Mouse (Mus musculus) CH12.LX (cell line): ENCODE results near the gene Atp6v0a4. TPM values are rescaled to one million over a fixed set of nuclear protein-coding genes. Genes with fewer than 3 reads are reported as not detected.

ENCODE experiments used
- DNase-seq: peaks from one replicate; pipeline ENCODE4 v3.0.0-alpha.2; 2013; ENCODE audit errors: extremely low read depth
- H3K27ac ChIP-seq: 2 replicates; pipeline ENCODE4 v1.5.1; 2012; ENCODE audit warnings: low read depth, mild to moderate bottlenecking, control low read depth, moderate library complexity; ENCODE audit not compliant: insufficient read depth
- H3K27me3 ChIP-seq: replicated peaks from 2 replicates; pipeline ENCODE3; 2012; ENCODE audit warnings: inconsistent platforms
- H3K36me3 ChIP-seq, 2 experiments: replicated peaks in 1 of 2; 2 replicates each; pipeline versions ENCODE3 to v1.6.1; 2012; ENCODE audit warnings: inconsistent platforms in 1 of 2, low read length in 1 of 2, mild to moderate bottlenecking in 1 of 2, mixed read lengths in 1 of 2, moderate library complexity in 1 of 2; ENCODE audit not compliant: control insufficient read depth in 1 of 2, insufficient read depth in 1 of 2
- H3K4me1 ChIP-seq, 2 experiments: 2 replicates each; pipeline ENCODE4 v1.6.1; 2012; ENCODE audit warnings: inconsistent platforms in 1 of 2, moderate library complexity in 1 of 2; ENCODE audit not compliant: insufficient read depth in 2 of 2, control insufficient read depth in 1 of 2
- H3K4me2 ChIP-seq: 2 replicates; pipeline ENCODE4 v1.6.1; 2012; ENCODE audit warnings: low read depth, mild to moderate bottlenecking, control low read depth; ENCODE audit not compliant: poor library complexity, insufficient read depth, severe bottlenecking
- H3K4me3 ChIP-seq, 3 experiments: fragments of 150-350 bp in 1 of 3; sonication (generic) in 1 of 3; replicated peaks in 1 of 3; 2 replicates each; pipeline versions ENCODE3 to v1.5.1; 2011 to 2012; ENCODE audit warnings: low read depth in 2 of 3, low read length in 2 of 3, mild to moderate bottlenecking in 2 of 3, moderate library complexity in 2 of 3, control low read depth in 1 of 3, improper control_type of control experiment in 1 of 3, inconsistent platforms in 1 of 3, mixed read lengths in 1 of 3; ENCODE audit not compliant: poor library complexity in 1 of 3
- H3K79me2 ChIP-seq: replicated peaks from 2 replicates; pipeline ENCODE4 v1.6.1; 2012; ENCODE audit warnings: mild to moderate bottlenecking, moderate library complexity; ENCODE audit not compliant: control insufficient read depth, poor library complexity, insufficient read depth, severe bottlenecking; ENCODE audit errors: extremely low read depth
- H3K9ac ChIP-seq: 2 replicates; pipeline ENCODE4 v1.6.1; 2012; ENCODE audit warnings: low read depth, mild to moderate bottlenecking, control low read depth, moderate library complexity; ENCODE audit not compliant: insufficient read depth
- H3K9me3 ChIP-seq: replicated peaks from 2 replicates; pipeline ENCODE3; 2012; ENCODE audit warnings: low read length, inconsistent platforms, mixed read lengths
- CHD1 ChIP-seq: IDR thresholded peaks from 2 replicates; pipeline ENCODE4 v1.6.1; 2012; ENCODE audit warnings: low read depth, low read length, improper control_type of control experiment, inconsistent platforms
- CTCF ChIP-seq, 2 experiments: IDR thresholded peaks in 1 of 2; conservative IDR thresholded peaks in 1 of 2; 2 replicates each; pipeline ENCODE4 v1.5.1; 2011 to 2012; ENCODE audit warnings: low read depth in 2 of 2, low read length in 2 of 2, improper control_type of control experiment in 1 of 2, inconsistent platforms in 1 of 2, mild to moderate bottlenecking in 1 of 2, moderate library complexity in 1 of 2
- E2F4 ChIP-seq: IDR thresholded peaks from 2 replicates; pipeline ENCODE4 v1.6.1; 2011; ENCODE audit warnings: low read depth, low read length, improper control_type of control experiment; ENCODE audit not compliant: insufficient replicate concordance
- HCFC1 ChIP-seq: IDR thresholded peaks from 2 replicates; pipeline ENCODE4 v1.6.1; 2012; ENCODE audit warnings: low read depth, mild to moderate bottlenecking, inconsistent platforms, low read length, improper control_type of control experiment
- JUN ChIP-seq: IDR thresholded peaks from 2 replicates; pipeline ENCODE4 v1.6.1; 2011; ENCODE audit warnings: low read depth, mild to moderate bottlenecking, low read length, improper control_type of control experiment, moderate library complexity; ENCODE audit not compliant: insufficient read depth
- MEF2A ChIP-seq: IDR thresholded peaks from 2 replicates; pipeline ENCODE4 v1.6.1; 2014; ENCODE audit warnings: low read depth, mild to moderate bottlenecking, inconsistent platforms, low read length, improper control_type of control experiment, borderline replicate concordance
- NELFE ChIP-seq: IDR thresholded peaks from 2 replicates; pipeline ENCODE4 v1.6.1; 2011; ENCODE audit warnings: low read depth, low read length, improper control_type of control experiment
- RAD21 ChIP-seq: IDR thresholded peaks from 2 replicates; pipeline ENCODE4 v1.6.1; 2011; ENCODE audit warnings: low read depth, mild to moderate bottlenecking, low read length, improper control_type of control experiment, moderate library complexity
- RCOR1 ChIP-seq: conservative IDR thresholded peaks from 2 replicates; pipeline ENCODE4 v1.6.1; 2012; ENCODE audit warnings: low read depth, mild to moderate bottlenecking, inconsistent platforms, low read length, improper control_type of control experiment
- SMC3 ChIP-seq: IDR thresholded peaks from 2 replicates; pipeline ENCODE4 v1.6.1; 2011; ENCODE audit warnings: low read depth, low read length, improper control_type of control experiment
- TBP ChIP-seq: conservative IDR thresholded peaks from 2 replicates; pipeline ENCODE4 v1.6.1; 2011; ENCODE audit warnings: low read depth, low read length, improper control_type of control experiment
- TCF12 ChIP-seq: IDR thresholded peaks from 2 replicates; pipeline ENCODE4 v1.6.1; 2014; ENCODE audit warnings: low read depth, mild to moderate bottlenecking, inconsistent platforms, low read length, improper control_type of control experiment
- UBTF ChIP-seq: IDR thresholded peaks from 2 replicates; pipeline ENCODE4 v1.6.1; 2012; ENCODE audit warnings: low read depth, mild to moderate bottlenecking, inconsistent platforms, low read length, improper control_type of control experiment, moderate library complexity
- USF2 ChIP-seq: conservative IDR thresholded peaks from 2 replicates; pipeline ENCODE4 v1.6.1; 2011; ENCODE audit warnings: low read depth, low read length, improper control_type of control experiment
- ZC3H11A ChIP-seq: IDR thresholded peaks from 2 replicates; pipeline ENCODE4 v1.6.1; 2012; ENCODE audit warnings: low read depth, mild to moderate bottlenecking, inconsistent platforms, low read length, improper control_type of control experiment
- ZKSCAN1 ChIP-seq: IDR thresholded peaks from 2 replicates; pipeline ENCODE4 v1.6.1; 2012; ENCODE audit warnings: low read depth, inconsistent platforms, low read length, improper control_type of control experiment, borderline replicate concordance
- dilution Hi-C: fragments of 300-500 bp; cut with MboI; formaldehyde crosslinking; loops from 2 replicates; pipeline ENCODE4 v1.14.3; 2020; ENCODE audit warnings: low sequenced_read_pairs; ENCODE audit not compliant: extremely low pct_unique_long_range_greater_than_20kb, extremely low pct_ligation_motif_present
- in situ Hi-C: fragments of 300-500 bp; cut with MboI; formaldehyde crosslinking; loops from 3 replicates; pipeline ENCODE4 v1.14.3; 2019; ENCODE audit warnings: low sequenced_read_pairs, low pct_ligation_motif_present, low pct_unique_long_range_greater_than_20kb, mixed read lengths
- polyA plus RNA-seq: library from polyadenylated mRNA; unstranded; fragments of >175 nt; gene quantifications from 2 replicates; pipeline ENCODE4 v1.2.1, GENCODE M21; 2012; ENCODE audit warnings: low read depth; ENCODE audit not compliant: insufficient read length
- total RNA-seq, 2 experiments: library from RNA; depleted of rRNA; stranded (reverse); fragments of 300-350 nt in 1 of 2; fragments of >200 nt in 1 of 2; gene quantifications; 2 replicates each; pipeline ENCODE4 v1.2.3; 2012 to 2014

Atp6v0a4 gene
- total and polyA plus RNA-seq, 3 experiments = not detected

DNA sequence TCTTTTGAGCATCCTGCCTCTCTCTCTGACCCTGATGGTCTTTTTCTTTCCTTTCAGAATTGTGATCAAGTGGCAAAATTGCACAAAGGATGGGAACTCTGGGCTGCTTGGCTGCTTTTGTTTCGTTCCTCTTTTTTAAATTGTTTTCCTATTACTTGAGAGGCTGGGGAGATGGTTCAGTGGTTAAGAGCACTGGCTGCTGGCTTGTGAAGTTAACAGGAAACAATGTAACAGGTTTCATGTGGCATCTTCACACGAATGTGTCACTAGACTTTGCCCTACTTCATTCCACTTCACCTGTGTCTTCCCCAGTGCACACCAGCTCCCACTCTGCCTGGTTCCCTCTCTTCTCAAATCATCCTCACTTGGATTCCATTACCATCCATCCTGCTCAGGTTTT, 59.8 kb downstream of the Atp6v0a4 start:
- dilution Hi-C loops = no loop called here
- Histone ChIP-seq H3K4me2 (no peak overlapping the region), H3K9ac (no peak overlapping the region), H3K79me2 (no peaks in the 10 kb centered on the region), H3K27me3 (no peaks in the 10 kb centered on the region), H3K9me3 (peaks cover 20% of the 10 kb centered on the region), H3K27ac (no peak overlapping the region)
- DNase-seq = no peak
- TF ChIP-seq NELFE = no peak
- TF ChIP-seq UBTF = no peak
- no peak for TF ChIP-seq USF2
- TF ChIP-seq ZKSCAN1 = no peak
- TF ChIP-seq CHD1 = no peak
- TF ChIP-seq ZC3H11A = no peak
- no peak for TF ChIP-seq MEF2A
- no peak for TF ChIP-seq TCF12
- TF ChIP-seq RAD21 = no peak
- TF ChIP-seq, all 38 proteins: peak for 0
- Histone ChIP-seq H3K4me1 (peaks cover 2 to 15% of the 10 kb centered on the region in 2 experiments; a peak in 1 of 4 replicates), H3K4me3 (no peak overlapping the region), H3K36me3 (no peaks in the 10 kb centered on the region)
- in situ Hi-C loops = loop anchor here (10.0 kb wide), 1 partner anchor 470 kb away; no protein-coding TSS in a partner anchor

- dilution Hi-C loops (no loop called here), in situ Hi-C loops (loop anchor here (10.0 kb wide), 1 partner anchor 584 kb away; no protein-coding TSS in a partner anchor)
- H3K9ac ChIP-seq = no peak overlapping the region
- no peaks in the 10 kb centered on the region for H3K79me2 ChIP-seq
- H3K4me2 ChIP-seq = no peak overlapping the region
- peaks cover 18% of the 10 kb centered on the region for H3K9me3 ChIP-seq
- H3K27ac ChIP-seq = no peak overlapping the region
- peaks cover 5 to 7% of the 10 kb centered on the region in 2 experiments for H3K4me1 ChIP-seq
- no peak overlapping the region for H3K4me3 ChIP-seq
- H3K27me3 ChIP-seq = no peaks in the 10 kb centered on the region
- DNase-seq = peak; percentile 25
- no peaks in the 10 kb centered on the region for H3K36me3 ChIP-seq
- TF ChIP-seq JUN = no peak
- TF ChIP-seq RCOR1 = no peak
- peak; percentile 47 for TF ChIP-seq RAD21
- TF ChIP-seq CTCF (conservative IDR thresholded peaks at IDR 0.05 in 1 of 2, IDR thresholded peaks at IDR 0.05 in 1 of 2; ENCODE audit: low read depth in 2 of 2, low read length in 2 of 2) = peak; percentile 41 to 63; a peak in 3 of 4 replicates
- no peak for TF ChIP-seq TBP
- peak; percentile 40 for TF ChIP-seq SMC3
- no peak for TF ChIP-seq E2F4
- TF ChIP-seq HCFC1 = no peak
These were observed 65.6 kb downstream of the Atp6v0a4 start for GRCm38 (mm10) chr6:38058805-38059204.
